Mouse (Mus musculus): Measurements from ENCODE around the gene Dennd5a.

GRCm38 (mm10) chr7:109967805-109968579, 7.7 kb upstream of the Dennd5a start:
- TF ChIP-seq POLR2A (IDR thresholded peaks at IDR 0.05; ENCODE audit: control insufficient read depth, low read depth, low read length) (no peak), CTCF (IDR thresholded peaks at IDR 0.05; ENCODE audit: control insufficient read depth, insufficient read depth, insufficient replicate concordance, low read depth, low read length) (no peak)
